Mouse (Mus musculus) layer of hippocampus, adult 9-11 months (tissue): ENCODE data around the gene Rb1.

ENCODE experiments used
- DNase-seq: peaks from one replicate; pipeline ENCODE4 v3.0.0; 2022

The Rb1 gene

GRCm38 (mm10) chr14:73143710-73144420 is 181.8 kb downstream of the Rb1 start:
- no peak for DNase-seq

DNA sequence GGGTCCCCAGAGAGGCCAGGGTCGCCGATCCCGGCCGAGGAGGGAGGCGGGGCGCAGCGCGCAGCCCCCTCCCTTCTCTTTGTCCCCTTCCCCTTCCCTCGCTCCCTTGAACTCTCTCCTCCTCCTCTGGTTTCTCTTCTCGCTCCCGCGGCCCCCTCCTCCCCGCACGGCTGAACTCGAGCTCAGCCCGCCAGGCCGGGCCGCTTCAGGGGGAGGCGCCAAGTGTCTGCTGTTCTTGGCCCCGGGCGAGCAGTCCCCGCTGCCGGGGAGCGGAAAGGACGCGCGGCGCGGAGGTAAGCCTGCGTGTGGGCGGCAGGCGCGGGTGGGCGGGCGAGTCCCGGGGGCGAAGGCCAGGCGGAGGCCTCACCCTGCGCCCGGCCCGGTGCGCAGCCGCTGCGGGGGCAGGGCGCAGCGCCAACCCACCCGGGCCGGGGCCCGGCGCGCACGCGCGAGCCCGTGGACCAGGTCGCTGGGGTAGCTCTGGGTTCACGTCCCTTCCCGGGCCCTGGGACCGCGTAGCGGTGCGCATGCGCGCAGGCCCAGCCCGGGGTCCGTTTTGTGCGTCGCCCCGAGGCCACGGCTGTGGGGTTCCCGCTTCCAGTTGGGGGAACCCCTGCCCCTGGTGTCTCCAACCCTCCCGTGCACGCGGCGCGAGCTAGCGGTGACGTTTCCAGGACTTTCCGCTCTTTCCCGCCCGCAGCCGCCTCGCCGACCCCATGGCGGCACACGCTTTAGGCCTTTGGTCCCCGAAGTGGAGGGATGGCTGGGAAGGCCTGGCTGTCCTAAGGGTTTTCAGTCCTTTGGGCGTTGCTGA is 182.5 kb downstream of the Rb1 start:
- peak; percentile 77 for DNase-seq

DNA sequence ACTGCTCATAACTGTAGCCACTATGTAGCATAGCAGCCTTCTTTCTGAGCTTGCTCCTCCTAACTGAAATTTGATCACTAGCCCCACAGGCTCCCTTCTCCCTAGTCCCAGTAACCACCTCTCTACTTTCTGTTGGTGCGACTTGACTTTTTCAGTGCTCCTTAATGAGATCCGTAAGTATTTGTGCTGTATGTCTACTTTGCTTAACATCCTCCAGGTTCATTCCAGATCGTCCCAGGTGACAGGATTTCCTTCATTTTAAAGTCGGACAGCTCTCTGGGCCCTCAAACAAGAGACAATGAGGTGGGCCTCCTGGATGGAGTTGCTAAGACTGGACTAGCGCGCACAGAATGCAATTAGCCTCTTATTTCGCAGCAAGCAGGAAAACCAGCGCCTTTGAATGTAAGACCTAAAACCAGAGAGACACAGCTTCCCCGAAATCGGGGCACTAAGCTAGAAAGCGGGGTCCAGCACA is 183.2 kb downstream of the Rb1 start:
- DNase-seq = no peak

- no peak for DNase-seq
These were observed 183.8 kb downstream of the Rb1 start for GRCm38 (mm10) chr14:73141800-73142199.

GRCm38 (mm10) chr14:73139866-73140265 is 185.8 kb downstream of the Rb1 start:
- no peak for DNase-seq

- DNase-seq = no peak
These were observed 187.1 kb downstream of the Rb1 start for GRCm38 (mm10) chr14:73138483-73138882.

- no peak for DNase-seq
These were observed 188.4 kb downstream of the Rb1 start for GRCm38 (mm10) chr14:73137234-73137633.
